Mouse (Mus musculus): ENCODE data around the gene 3110082I17Rik.

GRCm38 (mm10) chr5:139324691-139325394 lies 135.5 kb downstream of the 3110082I17Rik start:
- TF ChIP-seq CTCF (conservative IDR thresholded peaks at IDR 0.05; ENCODE audit: insufficient read depth, insufficient read length, low read depth, low read length): no peak
- TF ChIP-seq POLR2A (IDR thresholded peaks at IDR 0.05; ENCODE audit: low read depth, low read length): no peak
